Mouse (Mus musculus) heart, adult 11 months (tissue): ENCODE results near the gene Arxes2.
"Not testable (repeated sequence)": the region's sequence is repeated elsewhere in the genome, so short reads cannot be mapped to it uniquely, and the experiment has no call there.

ENCODE experiments used
- DNase-seq: peaks from one replicate; pipeline ENCODE4 v3.0.0; 2022

Gene Arxes2

GRCm38 (mm10) chrX:136032799-136033763 lies 39.5 kb downstream of the Arxes2 start, which contains the start of gene Arxes1:
Gene Arxes1, plus strand, starts transcription at chrX:136033367.
- DNase-seq, result not testable (repeated sequence)

- DNase-seq, result no peak
These were observed 50.1 kb downstream of the Arxes2 start for GRCm38 (mm10) chrX:136043726-136044125.
